Mouse (Mus musculus) myocyte (in vitro differentiated cells): ENCODE data around the gene Tmcc3.

Source experiments
- CEBPB ChIP-seq: IDR thresholded peaks from 2 replicates; pipeline ENCODE4 v1.6.1; 2011; ENCODE audit warnings: mild to moderate bottlenecking, moderate library complexity; ENCODE audit not compliant: poor library complexity, insufficient read depth, severe bottlenecking
- E2F4 ChIP-seq: IDR thresholded peaks from one replicate; pipeline ENCODE4 v1.6.1; 2011; ENCODE audit warnings: mild to moderate bottlenecking, control low read depth, moderate library complexity; ENCODE audit not compliant: insufficient read depth
- MYOG ChIP-seq, 3 experiments: IDR thresholded peaks; one replicate each; pipeline ENCODE4 v1.6.1; 2011; ENCODE audit warnings: control low read depth in 2 of 3, low read depth in 2 of 3, mild to moderate bottlenecking in 2 of 3; ENCODE audit not compliant: insufficient read length in 2 of 3, control insufficient read depth in 1 of 3, insufficient read depth in 1 of 3
- POLR2A ChIP-seq: IDR thresholded peaks from one replicate; pipeline ENCODE4 v1.6.1; 2011; ENCODE audit warnings: low read depth, mild to moderate bottlenecking, control low read depth, moderate library complexity; ENCODE audit not compliant: insufficient read length
- REST ChIP-seq: IDR thresholded peaks from one replicate; pipeline ENCODE4 v1.6.1; 2011; ENCODE audit warnings: mild to moderate bottlenecking, control low read depth, moderate library complexity; ENCODE audit not compliant: insufficient read depth, insufficient read length
- TCF12 ChIP-seq: IDR thresholded peaks from one replicate; pipeline ENCODE4 v1.6.1; 2011; ENCODE audit warnings: mild to moderate bottlenecking, control low read depth; ENCODE audit not compliant: poor library complexity, insufficient read depth, severe bottlenecking

GRCm38 (mm10) chr10:94565410-94566221 lies 253.9 kb downstream of the Tmcc3 start:
- TF ChIP-seq POLR2A (no peak), TCF12 (peak; percentile 19), E2F4 (no peak), MYOG (IDR thresholded peaks at IDR 0.05; ENCODE audit: control insufficient read depth in 1 of 3, insufficient read depth in 1 of 3, insufficient read length in 2 of 3, low read depth in 2 of 3) (peak in 1 of 3 experiments; percentile 57), REST (no peak), CEBPB (no peak)
